Mouse (Mus musculus): ENCODE data around the gene Actn2. TPM values are rescaled to one million over a fixed set of nuclear protein-coding genes. Genes with fewer than 3 reads are reported as not detected.

Actn2 gene
- polyA plus RNA-seq, 1 experiment: not detected

DNA sequence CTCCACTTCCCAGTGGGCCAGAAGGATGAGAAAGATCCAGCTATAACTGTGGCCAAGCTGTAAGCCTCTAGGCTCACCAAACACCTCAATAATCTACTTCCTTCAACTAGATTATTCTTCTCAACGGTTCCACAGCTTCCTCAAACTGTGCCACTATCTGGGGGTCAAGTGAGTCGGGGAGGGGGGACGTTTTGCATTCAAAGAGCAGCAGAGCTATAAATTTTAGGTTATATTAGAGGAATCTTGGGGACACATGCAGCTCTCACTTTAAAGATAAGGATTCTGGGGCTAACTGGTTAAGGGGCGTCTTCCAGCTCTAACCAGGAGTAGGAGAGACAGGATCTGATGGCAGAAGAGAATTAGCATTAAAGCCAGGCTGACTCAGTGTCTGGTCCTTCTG lies 15.6 kb upstream of the Actn2 start:
- no peaks in the 10 kb centered on the region for H3K36me3 ChIP-seq (ENCODE audit: control insufficient read depth)
- TF ChIP-seq TAL1 (IDR thresholded peaks at IDR 0.05; ENCODE audit: low read length) (no peak), GATA1 (IDR thresholded peaks at IDR 0.05; ENCODE audit: low read length) (no peak)
- H3K27me3 ChIP-seq (ENCODE audit: control insufficient read depth): no peaks in the 10 kb centered on the region
- no peaks in the 10 kb centered on the region for H3K9me3 ChIP-seq (ENCODE audit: control insufficient read depth, low read length)
- no peak overlapping the region for H3K4me3 ChIP-seq (replicated peaks)
- no peaks in the 10 kb centered on the region for H3K4me1 ChIP-seq (ENCODE audit: control insufficient read depth)

DNA sequence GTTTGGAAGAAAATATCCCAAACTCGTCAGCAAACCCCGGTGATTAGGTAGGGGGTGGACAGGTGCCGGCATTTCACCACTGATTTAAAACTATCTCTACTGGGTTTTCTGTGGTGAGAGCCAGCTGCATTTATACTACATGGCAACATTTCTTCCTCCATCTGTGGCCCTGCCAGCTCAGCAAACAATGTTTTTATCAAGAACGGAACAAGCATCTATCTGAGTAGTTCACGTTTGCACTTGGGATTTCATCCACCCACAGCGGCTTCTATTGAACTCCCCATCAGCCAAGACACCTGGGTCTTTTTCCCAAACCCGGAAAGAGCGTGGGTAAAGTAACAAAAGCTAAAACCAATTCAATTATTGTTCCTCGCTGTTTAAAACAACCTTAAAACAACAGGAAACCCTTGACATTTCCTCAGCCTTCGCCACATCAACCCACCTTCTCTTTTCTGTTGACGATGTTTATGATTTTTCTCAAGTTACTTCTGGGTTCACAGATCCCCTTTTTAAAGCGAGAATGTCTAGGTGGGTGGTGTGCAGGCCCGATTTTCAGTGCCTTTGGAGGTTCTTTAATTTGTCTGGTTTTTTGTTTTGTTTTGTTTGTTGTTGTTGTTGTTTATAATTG lies 8.8 kb upstream of the Actn2 start:
- no peaks in the 10 kb centered on the region for H3K27me3 ChIP-seq (ENCODE audit: control insufficient read depth)
- TF ChIP-seq GATA1 (IDR thresholded peaks at IDR 0.05; ENCODE audit: low read length) (no peak), TAL1 (IDR thresholded peaks at IDR 0.05; ENCODE audit: low read length) (no peak)

DNA sequence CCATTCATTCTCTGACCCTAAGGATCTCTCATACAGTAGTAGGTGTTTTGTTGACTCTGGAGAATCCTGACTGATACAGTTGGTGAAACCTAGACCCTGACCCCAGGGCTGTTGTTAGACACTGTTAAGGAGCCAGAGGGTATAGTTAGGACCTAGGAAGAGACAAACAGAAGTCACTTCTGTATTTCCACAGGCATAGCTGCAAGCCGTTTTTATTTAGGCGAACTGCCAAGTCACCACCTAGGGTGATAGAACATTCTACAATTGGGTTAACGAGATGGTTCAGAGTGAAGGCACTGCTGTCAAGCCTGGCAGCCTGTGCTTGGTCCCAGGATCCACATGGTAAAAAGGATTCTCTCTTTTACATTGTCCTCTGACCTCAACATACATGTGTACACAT lies 6.3 kb upstream of the Actn2 start:
- no peaks in the 10 kb centered on the region for H3K27me3 ChIP-seq (ENCODE audit: control insufficient read depth)
- no peak overlapping the region for H3K4me3 ChIP-seq (replicated peaks)
- no peaks in the 10 kb centered on the region for H3K9me3 ChIP-seq (ENCODE audit: control insufficient read depth, low read length)
- TF ChIP-seq TAL1 (IDR thresholded peaks at IDR 0.05; ENCODE audit: low read length) (no peak), GATA1 (IDR thresholded peaks at IDR 0.05; ENCODE audit: low read length) (no peak)
- no peaks in the 10 kb centered on the region for H3K36me3 ChIP-seq (ENCODE audit: control insufficient read depth)
- H3K4me1 ChIP-seq (ENCODE audit: control insufficient read depth): no peaks in the 10 kb centered on the region

More for the DNA sequence above, 8.8 kb upstream of the Actn2 start:
- H3K4me1 ChIP-seq (ENCODE audit: control insufficient read depth): no peaks in the 10 kb centered on the region
- no peaks in the 10 kb centered on the region for H3K9me3 ChIP-seq (ENCODE audit: control insufficient read depth, low read length)
- H3K4me3 ChIP-seq (replicated peaks): no peak overlapping the region
- H3K36me3 ChIP-seq (ENCODE audit: control insufficient read depth): no peaks in the 10 kb centered on the region

DNA sequence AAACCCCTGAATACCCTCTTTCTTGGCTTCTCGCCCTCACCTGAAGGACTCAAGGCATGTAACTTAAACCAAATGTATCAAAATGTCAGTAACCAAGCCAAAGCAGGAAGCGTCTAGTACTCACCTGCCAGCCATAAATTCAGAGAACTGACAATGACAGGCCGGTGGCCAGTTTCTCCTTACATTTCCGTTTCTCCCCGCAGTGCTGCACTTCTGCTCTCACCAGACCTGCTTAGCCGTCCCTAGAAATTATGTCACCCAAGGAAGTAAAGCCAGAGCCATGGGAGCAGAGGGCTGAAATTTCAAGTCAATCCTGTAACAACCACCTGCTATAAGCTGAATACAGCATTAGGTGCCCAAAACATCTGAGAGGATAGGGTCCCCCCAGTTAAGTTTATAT lies 887 bp upstream of the Actn2 start:
- peaks cover 2% of the 10 kb centered on the region; the same call in 1 of the 2 replicates for H3K9me3 ChIP-seq (ENCODE audit: control insufficient read depth, low read length)
- no peak overlapping the region for H3K4me3 ChIP-seq (replicated peaks)
- H3K27me3 ChIP-seq (ENCODE audit: control insufficient read depth): peaks cover 30% of the 10 kb centered on the region
- peaks cover 6% of the 10 kb centered on the region for H3K4me1 ChIP-seq (ENCODE audit: control insufficient read depth)
- H3K36me3 ChIP-seq (ENCODE audit: control insufficient read depth): no peaks in the 10 kb centered on the region
- TF ChIP-seq GATA1 (IDR thresholded peaks at IDR 0.05; ENCODE audit: low read length): no peak
- no peak for TF ChIP-seq TAL1 (IDR thresholded peaks at IDR 0.05; ENCODE audit: low read length)

DNA sequence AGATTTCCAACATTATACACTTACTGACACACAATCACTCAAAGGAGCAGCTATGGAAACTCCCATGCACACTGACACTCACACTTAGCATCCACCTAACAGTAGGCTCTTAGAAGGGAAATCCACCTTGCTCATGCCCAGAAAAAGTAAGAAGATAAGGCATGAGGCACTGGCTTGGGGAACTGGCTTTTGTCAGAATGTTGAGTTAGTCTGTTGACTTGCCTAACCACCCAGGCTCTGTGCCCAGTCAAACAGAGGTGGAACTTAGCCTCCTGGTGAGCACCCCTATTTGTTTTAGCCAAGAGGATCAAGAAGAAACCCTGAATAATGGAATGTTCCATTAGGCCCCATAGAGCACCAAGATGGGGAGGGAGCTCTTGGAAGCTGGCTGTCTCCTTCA lies 1.1 kb downstream of the Actn2 start:
- Histone ChIP-seq H3K4me3 (replicated peaks) (no peak overlapping the region), H3K4me1 (ENCODE audit: control insufficient read depth) (peaks cover 6% of the 10 kb centered on the region), H3K36me3 (ENCODE audit: control insufficient read depth) (no peaks in the 10 kb centered on the region), H3K27me3 (ENCODE audit: control insufficient read depth) (peaks cover 30% of the 10 kb centered on the region), H3K9me3 (ENCODE audit: control insufficient read depth, low read length) (peaks cover 2% of the 10 kb centered on the region; the same call in 1 of the 2 replicates)
- no peak for TF ChIP-seq GATA1 (IDR thresholded peaks at IDR 0.05; ENCODE audit: low read length)
- TF ChIP-seq TAL1 (IDR thresholded peaks at IDR 0.05; ENCODE audit: low read length): no peak

DNA sequence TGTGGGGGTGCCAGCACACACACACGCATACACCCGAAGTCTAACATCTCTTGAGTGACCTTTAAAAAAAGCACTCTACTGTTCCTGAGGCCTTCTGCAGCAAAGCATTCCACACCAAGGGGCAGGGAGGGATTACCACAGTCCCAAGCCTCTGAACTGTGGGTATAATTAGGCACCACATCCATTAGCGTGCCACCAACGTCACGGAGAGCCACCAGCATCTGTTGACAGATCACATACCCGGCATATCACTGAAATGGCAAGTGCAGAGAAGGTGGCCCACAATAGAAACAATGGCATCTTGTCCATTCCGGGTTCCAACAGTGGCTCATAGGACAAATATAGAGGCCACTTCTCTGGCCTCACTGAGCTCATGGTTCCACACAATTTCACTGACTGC lies 2.8 kb downstream of the Actn2 start:
- H3K4me3 ChIP-seq (replicated peaks): no peak overlapping the region
- peaks cover 30% of the 10 kb centered on the region for H3K27me3 ChIP-seq (ENCODE audit: control insufficient read depth)
- H3K4me1 ChIP-seq (ENCODE audit: control insufficient read depth): peaks cover 6% of the 10 kb centered on the region
- TF ChIP-seq GATA1 (IDR thresholded peaks at IDR 0.05; ENCODE audit: low read length) (no peak), TAL1 (IDR thresholded peaks at IDR 0.05; ENCODE audit: low read length) (no peak)
- peaks cover 2% of the 10 kb centered on the region; the same call in 1 of the 2 replicates for H3K9me3 ChIP-seq (ENCODE audit: control insufficient read depth, low read length)
- H3K36me3 ChIP-seq (ENCODE audit: control insufficient read depth): no peaks in the 10 kb centered on the region

DNA sequence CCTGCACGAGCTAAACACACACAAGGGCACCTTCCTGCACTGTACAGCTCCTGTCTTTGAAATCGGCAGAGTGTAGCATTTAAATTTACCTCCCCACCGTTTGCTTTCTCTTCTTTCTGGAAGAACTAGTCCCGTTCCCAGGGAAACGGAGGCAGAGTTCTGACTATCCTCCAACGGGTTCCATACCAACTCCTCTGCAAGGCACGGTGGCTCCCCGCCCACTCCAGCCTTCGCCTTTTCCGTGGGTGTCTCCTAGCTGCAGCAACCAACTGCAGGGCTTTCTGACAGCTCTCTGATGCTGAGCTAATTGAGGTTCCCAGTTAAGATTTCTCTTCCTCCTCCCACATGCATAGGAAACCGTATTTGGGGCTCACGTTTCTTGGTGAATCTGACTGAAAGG lies 6.5 kb downstream of the Actn2 start:
- Histone ChIP-seq H3K4me3 (replicated peaks) (no peak overlapping the region), H3K27me3 (ENCODE audit: control insufficient read depth) (peaks cover 3% of the 10 kb centered on the region; the same call in 1 of the 2 replicates), H3K9me3 (ENCODE audit: control insufficient read depth, low read length) (no peaks in the 10 kb centered on the region), H3K4me1 (ENCODE audit: control insufficient read depth) (no peaks in the 10 kb centered on the region), H3K36me3 (ENCODE audit: control insufficient read depth) (no peaks in the 10 kb centered on the region)
- TF ChIP-seq TAL1 (IDR thresholded peaks at IDR 0.05; ENCODE audit: low read length): no peak
- no peak for TF ChIP-seq GATA1 (IDR thresholded peaks at IDR 0.05; ENCODE audit: low read length)

DNA sequence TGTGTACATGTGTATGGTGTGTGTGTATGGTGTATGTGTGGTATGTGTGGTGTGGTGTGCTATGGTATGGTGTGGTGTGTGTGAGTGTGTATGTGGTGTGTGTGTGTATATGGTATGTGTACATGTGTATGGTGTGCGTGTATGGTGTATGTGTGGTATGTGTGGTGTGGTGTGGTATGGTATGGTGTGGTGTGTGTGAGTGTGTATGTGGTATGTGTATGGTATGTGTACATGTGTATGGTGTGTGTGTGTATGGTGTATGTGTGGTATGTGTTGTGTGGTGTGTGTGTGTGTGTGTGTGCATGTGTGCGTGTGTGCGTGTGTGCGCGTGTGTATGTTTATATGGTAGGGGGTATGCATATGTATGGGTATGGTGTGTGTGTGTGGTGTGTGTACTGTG lies 9.0 kb downstream of the Actn2 start:
- Histone ChIP-seq H3K27me3 (ENCODE audit: control insufficient read depth) (no peaks in the 10 kb centered on the region), H3K4me1 (ENCODE audit: control insufficient read depth) (no peaks in the 10 kb centered on the region), H3K9me3 (ENCODE audit: control insufficient read depth, low read length) (no peaks in the 10 kb centered on the region), H3K36me3 (ENCODE audit: control insufficient read depth) (no peaks in the 10 kb centered on the region), H3K4me3 (replicated peaks) (no peak overlapping the region)
- TF ChIP-seq TAL1 (IDR thresholded peaks at IDR 0.05; ENCODE audit: low read length) (no peak), GATA1 (IDR thresholded peaks at IDR 0.05; ENCODE audit: low read length) (no peak)

DNA sequence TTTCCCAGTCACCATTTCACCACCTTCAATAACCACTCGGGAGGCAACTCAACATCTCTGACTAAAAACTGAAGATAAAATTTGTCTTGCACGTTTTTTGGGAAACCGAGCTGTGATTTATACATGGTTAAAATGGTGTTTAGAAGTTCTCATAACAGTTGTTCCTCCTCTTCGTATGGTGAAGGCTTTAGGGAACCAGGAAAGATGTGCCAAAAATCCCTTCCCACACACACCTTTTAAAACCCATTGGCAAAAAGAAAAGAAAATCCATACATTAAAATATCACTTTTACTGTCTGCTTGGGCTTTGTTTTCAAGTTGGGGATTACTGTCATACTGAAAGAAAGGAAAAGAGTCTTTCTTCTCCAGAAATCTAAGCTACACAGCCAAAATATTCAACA lies 12.2 kb downstream of the Actn2 start:
- H3K27me3 ChIP-seq (ENCODE audit: control insufficient read depth): no peaks in the 10 kb centered on the region
- no peak overlapping the region for H3K4me3 ChIP-seq (replicated peaks)
- H3K4me1 ChIP-seq (ENCODE audit: control insufficient read depth): no peaks in the 10 kb centered on the region
- TF ChIP-seq GATA1 (IDR thresholded peaks at IDR 0.05; ENCODE audit: low read length): no peak
- TF ChIP-seq TAL1 (IDR thresholded peaks at IDR 0.05; ENCODE audit: low read length): no peak
- no peaks in the 10 kb centered on the region for H3K9me3 ChIP-seq (ENCODE audit: control insufficient read depth, low read length)
- no peaks in the 10 kb centered on the region for H3K36me3 ChIP-seq (ENCODE audit: control insufficient read depth)

DNA sequence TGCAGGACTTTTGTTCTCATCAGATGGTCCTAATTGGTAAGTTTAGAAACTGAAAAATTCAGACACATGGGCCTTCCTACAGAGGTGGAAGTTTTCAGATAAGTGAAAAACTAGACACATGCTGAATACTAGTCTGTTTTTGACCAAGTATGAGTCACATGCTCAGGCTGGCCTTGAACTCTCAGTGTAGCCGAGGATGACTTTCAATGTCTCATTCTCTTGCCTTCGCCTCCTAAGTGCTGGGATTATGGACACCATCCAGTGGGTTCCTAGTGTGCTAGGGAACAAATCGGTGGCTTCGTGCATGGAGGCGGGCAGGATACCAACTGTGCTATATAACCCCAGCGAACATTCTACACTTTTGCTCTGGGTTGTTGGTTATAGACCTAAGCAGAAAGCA lies 13.0 kb downstream of the Actn2 start:
- H3K4me3 ChIP-seq (replicated peaks): no peak overlapping the region
- no peaks in the 10 kb centered on the region for H3K36me3 ChIP-seq (ENCODE audit: control insufficient read depth)
- no peaks in the 10 kb centered on the region for H3K4me1 ChIP-seq (ENCODE audit: control insufficient read depth)
- TF ChIP-seq TAL1 (IDR thresholded peaks at IDR 0.05; ENCODE audit: low read length) (no peak), GATA1 (IDR thresholded peaks at IDR 0.05; ENCODE audit: low read length) (no peak)
- no peaks in the 10 kb centered on the region for H3K9me3 ChIP-seq (ENCODE audit: control insufficient read depth, low read length)
- H3K27me3 ChIP-seq (ENCODE audit: control insufficient read depth): no peaks in the 10 kb centered on the region

All from erythroblast, embryonic 14.5 days (primary cell).